Mouse (Mus musculus) gonadal fat pad, adult 2 months (tissue): ENCODE measurements around the gene Gpr61. TPM values are rescaled to one million over a fixed set of nuclear protein-coding genes. Genes with fewer than 3 reads are reported as not detected.

Experiments used
- DNase-seq: peaks from one replicate; pipeline ENCODE4 v3.0.0-alpha.2; 2012; ENCODE audit warnings: low read depth
- polyA plus RNA-seq: library from polyadenylated mRNA; depleted of rRNA; stranded (reverse); fragments of >200 nt; gene quantifications from 2 replicates; pipeline ENCODE4 v1.2.3, GENCODE M21; 2012

The Gpr61 gene
- polyA plus RNA-seq, 1 experiment = not detected

GRCm38 (mm10) chr3:108178756-108179715 is 24.4 kb upstream of the Gpr61 start:
- DNase-seq = no peak

- DNase-seq = no peak
Measured at GRCm38 (mm10) chr3:108174672-108175531, 20.2 kb upstream of the Gpr61 start.

GRCm38 (mm10) chr3:108169199-108169598 is 14.5 kb upstream of the Gpr61 start:
- no peak for DNase-seq

GRCm38 (mm10) chr3:108167499-108167898 is 12.8 kb upstream of the Gpr61 start:
- no peak for DNase-seq

- DNase-seq = no peak
Measured at GRCm38 (mm10) chr3:108166486-108167211, 12.0 kb upstream of the Gpr61 start.

GRCm38 (mm10) chr3:108165532-108166315 is 11.0 kb upstream of the Gpr61 start:
- no peak for DNase-seq

GRCm38 (mm10) chr3:108164807-108165206 is 10.1 kb upstream of the Gpr61 start:
- DNase-seq = no peak

GRCm38 (mm10) chr3:108164091-108164490 is 9.4 kb upstream of the Gpr61 start:
- DNase-seq = no peak

GRCm38 (mm10) chr3:108158383-108159037 is 3.8 kb upstream of the Gpr61 start:
- DNase-seq = no peak

GRCm38 (mm10) chr3:108152290-108152689 is 2.4 kb downstream of the Gpr61 start:
- DNase-seq = no peak

- peak; percentile 40 for DNase-seq
Measured at GRCm38 (mm10) chr3:108147386-108148235, 7.1 kb downstream of the Gpr61 start.

- no peak for DNase-seq
Measured at GRCm38 (mm10) chr3:108146671-108147070, 8.0 kb downstream of the Gpr61 start.

GRCm38 (mm10) chr3:108145534-108146445 is 8.9 kb downstream of the Gpr61 start, which contains the start of gene Gnai3:
TSS of gene Gnai3 (minus strand) at chr3:108146146.
- DNase-seq = peak; percentile 46

GRCm38 (mm10) chr3:108140786-108141185 is 13.9 kb downstream of the Gpr61 start:
- no peak for DNase-seq

GRCm38 (mm10) chr3:108139113-108139512 is 15.6 kb downstream of the Gpr61 start:
- DNase-seq = no peak

- DNase-seq = no peak
Measured at GRCm38 (mm10) chr3:108134701-108135100, 20.0 kb downstream of the Gpr61 start.

GRCm38 (mm10) chr3:108132484-108132883 is 22.2 kb downstream of the Gpr61 start:
- DNase-seq = no peak

- no peak for DNase-seq
Measured at GRCm38 (mm10) chr3:108131821-108132220, 22.9 kb downstream of the Gpr61 start.
